Comparison of ENCODE assay signal across 31 mouse cellular contexts in genomic region chr19:8613111-8613510, GRCm38 (mm10). TPM values are rescaled to one million over a fixed set of nuclear protein-coding genes. Genes with fewer than 3 reads are reported as not detected.
DNase-seq lines count a peak whose midpoint lies in the region; TF ChIP-seq lines count a peak whose summit lies in the region.
"Had no signal": no experiment of that assay in that cellular context is flagged by ENCODE, and none has a peak within 500 bp of the region (broad histone marks: within the 10 kb centered on the region; RNA-seq: fewer than 3 reads in every experiment).

No protein-coding gene starts in this region.

- no peak for TF ChIP-seq POLR2A in liver, adult 2 months (IDR thresholded peaks at IDR 0.05; ENCODE audit: extremely low read depth, insufficient read depth, low read length)

- H3K36me3 ChIP-seq in liver, adult 2 months (ENCODE audit: control insufficient read depth, insufficient read depth, low read length), result no peaks in the 10 kb centered on the region
- H3K36me3 ChIP-seq: embryonic facial prominence, embryonic 10.5 days; embryonic facial prominence, embryonic 13.5 days; forebrain, embryonic 12.5 days; forebrain, embryonic 15.5 days; heart, embryonic 12.5 days; heart, embryonic 15.5 days; hindbrain, embryonic 10.5 days; hindbrain, embryonic 13.5 days had no signal

- peak; percentile 76 to 82 for DNase-seq in kidney, adult 8-10 months
- DNase-seq in kidney, adult 18-20 months, result no peak
- peak; percentile 87 for DNase-seq in liver, adult 2 months (ENCODE audit: extremely low read depth, low read depth, low spot score)
- DNase-seq in liver, result no peak
- DNase-seq in kidney, postnatal 25 days, result peak; percentile 43 to 84
- no peak for DNase-seq in left cerebral cortex, postnatal 10 days (ENCODE audit: extremely low spot score in 1 of 2, low spot score in 2 of 2)
- DNase-seq: adrenal gland, adult 2 months; adrenal gland, postnatal 14 days; cerebellum, adult 11 months; cerebellum, adult 2 months; cerebellum, adult 9-11 months; cerebellum, postnatal 36 days; embryo, embryonic 11 days; gastrocnemius, postnatal 25 days; heart, adult 18-20 months; heart, postnatal 10 days; heart, postnatal 36 days had no signal

- no peak overlapping the region for H3K9ac ChIP-seq in liver, adult 2 months (ENCODE audit: low read depth, low read length)
- H3K9ac ChIP-seq: embryonic facial prominence, embryonic 13.5 days; forebrain, embryonic 12.5 days; forebrain, embryonic 15.5 days; heart, embryonic 12.5 days; heart, embryonic 15.5 days; hindbrain, embryonic 13.5 days had no signal

- peak overlapping the region; percentile 54 for H3K27ac ChIP-seq in liver, adult 2 months (replicated peaks; ENCODE audit: insufficient read depth, low read depth, low read length)
- H3K27ac ChIP-seq: embryonic facial prominence, embryonic 10.5 days; embryonic facial prominence, embryonic 13.5 days; forebrain, embryonic 12.5 days; forebrain, embryonic 15.5 days; heart, embryonic 15.5 days; hindbrain, embryonic 10.5 days; hindbrain, embryonic 13.5 days had no signal

- H3K4me1 ChIP-seq in liver, adult 2 months (ENCODE audit: control insufficient read depth, insufficient read depth, low read length), result peaks cover 17% of the 10 kb centered on the region
- H3K4me1 ChIP-seq: embryonic facial prominence, embryonic 13.5 days; forebrain, embryonic 12.5 days; forebrain, embryonic 15.5 days; heart, embryonic 12.5 days; heart, embryonic 15.5 days; hindbrain, embryonic 13.5 days had no signal

- intact Hi-C loops in left cerebral cortex, postnatal 10 days (cut with DNase I), result no loop called here

- no peaks in the 10 kb centered on the region for H3K27me3 ChIP-seq in liver, adult 2 months (ENCODE audit: control insufficient read depth, insufficient read depth, low read length)
- H3K27me3 ChIP-seq: embryonic facial prominence, embryonic 13.5 days; forebrain, embryonic 12.5 days; forebrain, embryonic 15.5 days; hindbrain, embryonic 13.5 days had no signal

- no peak for TF ChIP-seq CTCF in liver, adult 2 months (IDR thresholded peaks at IDR 0.05; ENCODE audit: low read depth, low read length)

- WGBS in liver, adult 2 months, result 26% methylated on average over 2 of the region's 2 CpGs

- no peak overlapping the region for H3K4me3 ChIP-seq in liver, adult 2 months (ENCODE audit: insufficient read depth, low read depth, low read length)
- H3K4me3 ChIP-seq: embryonic facial prominence, embryonic 10.5 days; embryonic facial prominence, embryonic 13.5 days; erythroblast, embryonic 14.5 days; forebrain, embryonic 12.5 days; forebrain, embryonic 15.5 days; heart, embryonic 12.5 days; heart, embryonic 15.5 days; hindbrain, embryonic 10.5 days; hindbrain, embryonic 13.5 days had no signal

- H3K79me2 ChIP-seq in liver, adult 2 months (ENCODE audit: control insufficient read depth, insufficient read depth, low read length), result no peaks in the 10 kb centered on the region

RNA-seq across cellular contexts. Expression of gene Slc22a6, which starts 4.7 kb away (rescaled TPM):
- not detected in 2 replicates for total RNA-seq in liver, adult 2 months (2014; rRNA removed)
- polyA plus RNA-seq in liver, adult 2 months (2012; rRNA removed), result 0.02 TPM in 1 of 2 replicates, not detected in the other
- total RNA-seq in left cerebral cortex, postnatal 10 days (2021), result 1 to 10 TPM; 4.9 to 5.9 TPM
- total RNA-seq: adrenal gland, adult 2 months; adrenal gland, postnatal 14 days; gastrocnemius, adult 8-10 months; gastrocnemius, postnatal 25 days; heart, adult 18-20 months; heart, postnatal 10 days; heart, postnatal 36 days; MEL had no signal
- polyA plus RNA-seq: adrenal gland, adult 2 months; C2C12; CD4-positive, CD25-positive, alpha-beta regulatory T cell, adult 4 months; erythroblast, embryonic 14.5 days; gonadal fat pad, adult 2 months; heart, embryonic 12.5 days; heart, embryonic 15.5 days had no signal

RNA-seq across cellular contexts. Expression of gene Slc22a8, which starts 22.1 kb away (rescaled TPM):
- not detected in 2 replicates for total RNA-seq in liver, adult 2 months (2014; rRNA removed)
- polyA plus RNA-seq in liver, adult 2 months (2012; rRNA removed), result 0.02 TPM in 1 of 2 replicates, not detected in the other
- 10 to 100 TPM; 19.9 to 20.2 TPM for total RNA-seq in left cerebral cortex, postnatal 10 days (2021)
- total RNA-seq: gastrocnemius, adult 8-10 months; gastrocnemius, postnatal 25 days; heart, adult 18-20 months; heart, postnatal 36 days; MEL had no signal
- polyA plus RNA-seq: C2C12; embryonic facial prominence, embryonic 10.5 days; embryonic facial prominence, embryonic 13.5 days; erythroblast, embryonic 14.5 days; heart, embryonic 12.5 days had no signal

RNA-seq across cellular contexts. Expression of gene Chrm1, which starts 50.5 kb away (rescaled TPM):
- total RNA-seq in liver, adult 2 months (2014; rRNA removed), result 0.07 and 0.46 TPM in 2 replicates
- polyA plus RNA-seq in liver, adult 2 months (2012; rRNA removed), result 0.36 and 0.50 TPM in 2 replicates
- 100 to 1,000 TPM; 119 to 128 TPM for total RNA-seq in left cerebral cortex, postnatal 10 days (2021)
- total RNA-seq: gastrocnemius, adult 8-10 months; gastrocnemius, postnatal 25 days; heart, postnatal 10 days; heart, postnatal 36 days had no signal
- polyA plus RNA-seq: C2C12; CD4-positive, CD25-positive, alpha-beta regulatory T cell, adult 4 months; erythroblast, embryonic 14.5 days; heart, embryonic 12.5 days had no signal

Comparison
In these comparisons a context has a peak if more than half of its experiments do, and no peak if none do; other contexts are left out.
1. DNase-seq: peak in kidney, adult 8-10 months (2 of 2), liver, adult 2 months (single experiment) and kidney, postnatal 25 days (2 of 2); none in kidney, adult 18-20 months (single experiment), liver (single experiment) and left cerebral cortex, postnatal 10 days (0 of 2).
2. RNA of gene Slc22a8, which starts 22.1 kb away (total RNA-seq): 19.9 to 20.2 TPM in left cerebral cortex, postnatal 10 days; not detected in liver, adult 2 months; every median in the first group is over 10 times any median in the second.
3. RNA of gene Chrm1, which starts 50.5 kb away (total RNA-seq): 119 to 128 TPM in left cerebral cortex, postnatal 10 days; 0.07 to 0.46 TPM in liver, adult 2 months; every median in the first group is over 10 times any median in the second.